In genomic region chr19:8991871-8992735, GRCm38 (mm10) we compare ENCODE assay signal across 8 mouse cellular contexts. TPM values are rescaled to one million over a fixed set of nuclear protein-coding genes. Genes with fewer than 3 reads are reported as not detected.
DNase-seq lines count a peak whose midpoint lies in the region; ATAC-seq lines count a peak whose summit lies in the region.

No protein-coding gene starts in this region.

- no peaks in the 10 kb centered on the region for H3K36me3 ChIP-seq in megakaryocyte, embryonic 14.5 days (replicated peaks; ENCODE audit: low read length)

- intact Hi-C loops in gastrocnemius, postnatal 14 days (cut with DNase I; ENCODE audit: low total_unique reads): loop anchor here (5.0 kb wide), 1 partner anchor 90 kb away; no protein-coding TSS in a partner anchor

- DNase-seq in gastrocnemius, postnatal 14 days: peak; percentile 50
- peak; percentile 63 for DNase-seq in kidney, adult 18-20 months
- peak; percentile 52 for DNase-seq in lung, postnatal 14 days
- DNase-seq in spleen, postnatal 4 days (ENCODE audit: low spot score in 2 of 2): no peak
- DNase-seq in cerebellum, postnatal 36 days: no peak
- DNase-seq in ovary, adult 18-20 months (ENCODE audit: low spot score): no peak

- H3K4me1 ChIP-seq in megakaryocyte, embryonic 14.5 days: peaks cover 48% of the 10 kb centered on the region

- no peak for ATAC-seq in megakaryocyte, adult 5-6 weeks (ENCODE audit: poor library complexity, severe bottlenecking)

- peak overlapping the region; percentile 81 for H3K4me3 ChIP-seq in megakaryocyte, embryonic 14.5 days (replicated peaks)

- H3K9me3 ChIP-seq in megakaryocyte, embryonic 14.5 days: no peaks in the 10 kb centered on the region

- H3K27me3 ChIP-seq in megakaryocyte, embryonic 14.5 days (replicated peaks): peaks cover 45% of the 10 kb centered on the region

RNA-seq across cellular contexts. Expression of gene Ahnak, which starts 3.0 kb away (rescaled TPM):
- 4.6 and 28.7 TPM in 2 replicates for polyA plus RNA-seq in megakaryocyte, embryonic 14.5 days (2012; ENCODE audit: insufficient read depth, low replicate concordance)
- total RNA-seq in megakaryocyte, adult 5-6 weeks (2015): 372 and 397 TPM in 2 replicates
- total RNA-seq in megakaryocyte, adult 5-6 weeks (2017): 659 and 727 TPM in 2 replicates
- 100 to 1,000 TPM; 194 to 197 TPM for total RNA-seq in gastrocnemius, postnatal 14 days (2021)

RNA-seq across cellular contexts. Expression of gene Eef1g, which starts 25.3 kb away (rescaled TPM):
- polyA plus RNA-seq in megakaryocyte, embryonic 14.5 days (2012; ENCODE audit: insufficient read depth, low replicate concordance): 36.7 and 78.5 TPM in 2 replicates
- total RNA-seq in megakaryocyte, adult 5-6 weeks (2015): 319 and 343 TPM in 2 replicates
- total RNA-seq in megakaryocyte, adult 5-6 weeks (2017): 206 and 209 TPM in 2 replicates
- 100 to 1,000 TPM; 500 to 587 TPM for total RNA-seq in gastrocnemius, postnatal 14 days (2021)

RNA-seq across cellular contexts. Expression of gene Tut1, which starts 38.5 kb away (rescaled TPM):
- 25.5 and 37.3 TPM in 2 replicates for polyA plus RNA-seq in megakaryocyte, embryonic 14.5 days (2012; ENCODE audit: insufficient read depth, low replicate concordance)
- total RNA-seq in megakaryocyte, adult 5-6 weeks (2015): 1.7 and 2.9 TPM in 2 replicates
- total RNA-seq in megakaryocyte, adult 5-6 weeks (2017): 8.8 and 9.9 TPM in 2 replicates
- 1 to 10 TPM; 8.2 to 8.4 TPM for total RNA-seq in gastrocnemius, postnatal 14 days (2021)

RNA-seq across cellular contexts. Expression of gene Mta2, which starts 50.4 kb away (rescaled TPM):
- 5.1 and 27.3 TPM in 2 replicates for polyA plus RNA-seq in megakaryocyte, embryonic 14.5 days (2012; ENCODE audit: insufficient read depth, low replicate concordance)
- 47.3 and 53.3 TPM in 2 replicates for total RNA-seq in megakaryocyte, adult 5-6 weeks (2015)
- total RNA-seq in megakaryocyte, adult 5-6 weeks (2017): 98.8 and 106 TPM in 2 replicates
- 10 to 100 TPM; 27.4 to 27.9 TPM for total RNA-seq in gastrocnemius, postnatal 14 days (2021)

Comparison
In these comparisons a context has a peak if more than half of its experiments do, and no peak if none do; other contexts are left out.
1. DNase-seq: peak in gastrocnemius, postnatal 14 days (single experiment), kidney, adult 18-20 months (single experiment) and lung, postnatal 14 days (single experiment); none in spleen, postnatal 4 days (0 of 2), cerebellum, postnatal 36 days (0 of 2) and ovary, adult 18-20 months (single experiment).